Mouse (Mus musculus) liver, postnatal 0 days (tissue): ENCODE results near the gene Ankrd50.

Experiments
- CTCF ChIP-seq: sonication (generic); IDR thresholded peaks from 2 replicates; pipeline ENCODE4 v1.5.1; 2016; ENCODE audit warnings: antibody characterized with exemption, low read depth
- EP300 ChIP-seq: IDR thresholded peaks from 2 replicates; pipeline ENCODE4 v1.6.1; 2016; ENCODE audit warnings: antibody characterized with exemption, low read depth, mild to moderate bottlenecking

- TF ChIP-seq CTCF (no peak), EP300 (no peak)
These were observed 50.9 kb downstream of the Ankrd50 start for GRCm38 (mm10) chr3:38433495-38434464.
